Mouse (Mus musculus): ENCODE data around the gene Prkn.

DNA sequence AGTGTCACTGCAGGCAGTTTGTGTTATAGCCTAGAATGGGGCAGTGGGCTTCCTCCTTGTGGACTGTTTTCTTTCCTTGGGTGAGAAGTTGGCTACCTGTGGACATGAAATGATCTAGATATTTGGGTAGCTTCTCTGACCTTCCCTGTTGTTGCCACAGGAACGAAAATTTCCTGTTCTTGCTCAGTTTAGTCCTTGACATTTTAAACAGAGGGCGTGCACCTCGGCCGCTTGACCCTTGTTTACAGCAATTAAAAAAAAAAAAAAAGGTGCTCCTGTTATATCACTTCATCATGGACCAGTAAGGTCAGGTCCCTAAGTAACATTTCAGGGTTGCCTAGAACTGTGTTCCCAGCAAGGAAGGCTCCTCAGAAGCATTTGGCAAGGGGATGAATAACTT lies 927.1 kb downstream of the Prkn start:
- TF ChIP-seq CTCF (IDR thresholded peaks at IDR 0.05; ENCODE audit: insufficient read depth, low read length), result no peak
- TF ChIP-seq POLR2A (IDR thresholded peaks at IDR 0.05; ENCODE audit: borderline replicate concordance, extremely low read depth, low read depth, low read length), result no peak

Data from lung, adult 2 months (tissue).